Mouse (Mus musculus) heart, postnatal 0 days (tissue): ENCODE results near the gene Fbxl18. TPM values are rescaled to one million over a fixed set of nuclear protein-coding genes. Genes with fewer than 3 reads are reported as not detected.

Source experiments
- ATAC-seq: fragments of 200-750 bp; cut with Nextera tagmentation; 2 replicates; pipeline ENCODE4 v1.8.0; 2017; ENCODE audit warnings: low read depth, moderate number of reproducible peaks, moderate library complexity; ENCODE audit not compliant: insufficient read depth
- DNase-seq: peaks from one replicate; pipeline ENCODE4 v3.0.0-alpha.2; 2016; ENCODE audit warnings: low spot score
- H3K27ac ChIP-seq: fragments of 300-500 bp; sonication (generic); 2 replicates; pipeline ENCODE4 v1.5.1; 2014; ENCODE audit warnings: low read depth, mild to moderate bottlenecking
- H3K27me3 ChIP-seq: fragments of 300-500 bp; sonication (generic); 2 replicates; pipeline ENCODE4 v1.6.1; 2014; ENCODE audit warnings: low read length, mixed read lengths; ENCODE audit not compliant: control insufficient read depth, insufficient read depth
- H3K36me3 ChIP-seq: fragments of 300-500 bp; sonication (generic); replicated peaks from 2 replicates; pipeline ENCODE4 v1.6.1; 2014; ENCODE audit warnings: low read length, mixed read lengths; ENCODE audit not compliant: control insufficient read depth, insufficient read depth
- H3K4me1 ChIP-seq: fragments of 300-500 bp; sonication (generic); 2 replicates; pipeline ENCODE4 v1.6.1; 2014; ENCODE audit warnings: antibody characterized with exemption; ENCODE audit not compliant: control insufficient read depth, insufficient read depth
- H3K4me2 ChIP-seq: fragments of 300-500 bp; sonication (generic); 2 replicates; pipeline ENCODE4 v1.6.1; 2014; ENCODE audit warnings: low read depth, mild to moderate bottlenecking, low read length, moderate library complexity
- H3K4me3 ChIP-seq: fragments of 300-500 bp; sonication (generic); 2 replicates; pipeline ENCODE4 v1.5.1; 2014; ENCODE audit warnings: low read depth, low read length
- H3K9ac ChIP-seq: fragments of 300-500 bp; sonication (generic); replicated peaks from 2 replicates; pipeline ENCODE4 v1.6.1; 2014; ENCODE audit warnings: low read depth, low read length, mixed read lengths
- H3K9me3 ChIP-seq: fragments of 300-500 bp; sonication (generic); replicated peaks from 2 replicates; pipeline ENCODE4 v1.6.1; 2016; ENCODE audit warnings: low read length; ENCODE audit not compliant: control insufficient read depth
- CTCF ChIP-seq: IDR thresholded peaks from 2 replicates; pipeline ENCODE4 v1.5.1; 2016; ENCODE audit warnings: antibody characterized with exemption, control low read depth, low read depth
- EP300 ChIP-seq: IDR thresholded peaks from 2 replicates; pipeline ENCODE4 v1.6.1; 2016; ENCODE audit warnings: antibody characterized with exemption, low read depth
- WGBS: fragments of 180-500 bp; shearing (Covaris S2); extraction: QIAGEN DNeasy Blood & Tissue Kit; methylation state at CpG from one replicate; pipeline ENCODE4 v1.1.7; 2014; 5-methylcytosine and 5-hydroxymethylcytosine counted together
- polyA plus RNA-seq: library from polyadenylated mRNA; unstranded; fragments of >200 nt; fragmentation: Nextera tagmentation; extraction: Ambion mirVana; gene quantifications from 2 replicates; pipeline ENCODE4 v1.2.1, GENCODE M21; 2015
- total RNA-seq: library from RNA; depleted of rRNA; stranded (reverse); fragments of >200 nt; gene quantifications from 2 replicates; pipeline ENCODE4 v1.2.3, GENCODE M21; 2014; ENCODE audit warnings: low replicate concordance

The Fbxl18 gene
- total and polyA plus RNA-seq, 2 experiments from 2014 or later = 7.3 to 17.8 TPM

- peak overlapping the region; percentile 99 for H3K4me3 ChIP-seq
- no peak for TF ChIP-seq EP300
- no peak for TF ChIP-seq CTCF
- H3K4me1 ChIP-seq = peaks cover 37% of the 10 kb centered on the region
- peak overlapping the region; percentile 100 for H3K9ac ChIP-seq
- H3K4me2 ChIP-seq = peak overlapping the region; percentile 87
- H3K27me3 ChIP-seq = no peaks in the 10 kb centered on the region
- H3K36me3 ChIP-seq = peaks cover 51% of the 10 kb centered on the region
- under 1% methylated on average over 27 of the region's 27 CpGs for WGBS
- no peak for ATAC-seq
- DNase-seq = no peak
- peak overlapping the region; percentile 100 for H3K27ac ChIP-seq
- no peaks in the 10 kb centered on the region for H3K9me3 ChIP-seq
Measured at GRCm38 (mm10) chr5:142905038-142905695, 9.9 kb upstream of the Fbxl18 start.

GRCm38 (mm10) chr5:142904208-142905037 is 9.2 kb upstream of the Fbxl18 start:
- Histone ChIP-seq H3K4me1 (peaks cover 30% of the 10 kb centered on the region), H3K4me3 (peak overlapping the region; percentile 99), H3K4me2 (peak overlapping the region; percentile 87), H3K9me3 (no peaks in the 10 kb centered on the region), H3K9ac (peak overlapping the region; percentile 100), H3K27me3 (no peaks in the 10 kb centered on the region), H3K36me3 (peaks cover 58% of the 10 kb centered on the region), H3K27ac (peak overlapping the region; percentile 100)
- TF ChIP-seq EP300 = no peak
- no peak for TF ChIP-seq CTCF
- 19% methylated on average over 19 of the region's 19 CpGs for WGBS
- no peak for ATAC-seq
- DNase-seq = no peak

GRCm38 (mm10) chr5:142903470-142904207 is 8.4 kb upstream of the Fbxl18 start:
- no peak for DNase-seq
- H3K4me2 ChIP-seq = peak overlapping the region; percentile 87
- H3K4me1 ChIP-seq = peaks cover 22% of the 10 kb centered on the region
- ATAC-seq = no peak
- no peaks in the 10 kb centered on the region for H3K27me3 ChIP-seq
- H3K9me3 ChIP-seq = no peaks in the 10 kb centered on the region
- H3K27ac ChIP-seq = peak overlapping the region; percentile 100
- WGBS = 32% methylated on average over 14 of the region's 14 CpGs
- H3K9ac ChIP-seq = peak overlapping the region; percentile 100
- H3K36me3 ChIP-seq = peaks cover 64% of the 10 kb centered on the region
- H3K4me3 ChIP-seq = peak overlapping the region; percentile 99
- no peak for TF ChIP-seq CTCF
- TF ChIP-seq EP300 = 0 out of 2 replicates have a peak, but pooled peaks have one; percentile 7

GRCm38 (mm10) chr5:142902506-142903314 is 7.5 kb upstream of the Fbxl18 start:
- Histone ChIP-seq H3K27ac (peak overlapping the region; percentile 56), H3K9me3 (no peaks in the 10 kb centered on the region), H3K4me2 (peak overlapping the region; percentile 19; the same call in 1 of the 2 replicates), H3K9ac (peak overlapping the region; percentile 26; the same call in 1 of the 2 replicates), H3K27me3 (no peaks in the 10 kb centered on the region), H3K36me3 (peaks cover 64% of the 10 kb centered on the region), H3K4me3 (peak overlapping the region; percentile 99; the same call in 1 of the 2 replicates), H3K4me1 (peaks cover 13% of the 10 kb centered on the region; the same call in 1 of the 2 replicates)
- DNase-seq (no peak), ATAC-seq (no peak)
- TF ChIP-seq EP300 (no peak), CTCF (no peak)
- 32% methylated on average over 5 of the region's 5 CpGs for WGBS
